Mouse (Mus musculus) thymus, adult 2 months (tissue): ENCODE data around the gene Sec31a.

Experiments used
- CTCF ChIP-seq: fragments of 200-500 bp; IDR thresholded peaks from 2 replicates; pipeline ENCODE4 v1.5.1; 2012; ENCODE audit warnings: mild to moderate bottlenecking, control low read depth, low read length, moderate library complexity, borderline replicate concordance; ENCODE audit not compliant: control insufficient read depth, poor library complexity, insufficient read depth; ENCODE audit errors: extremely low read depth
- POLR2A ChIP-seq: fragments of 200-500 bp; IDR thresholded peaks from 2 replicates; pipeline ENCODE4 v1.6.1; 2012; ENCODE audit warnings: mild to moderate bottlenecking, low read length, control low read depth, moderate library complexity; ENCODE audit not compliant: control insufficient read depth, poor library complexity, insufficient read depth; ENCODE audit errors: extremely low read depth

- TF ChIP-seq CTCF (no peak), POLR2A (no peak)
Measured at GRCm38 (mm10) chr5:100410281-100410680, 5.8 kb downstream of the Sec31a start.
